Mouse (Mus musculus) intestine, postnatal 0 days (tissue): ENCODE measurements around the gene Cmtm8. TPM values are rescaled to one million over a fixed set of nuclear protein-coding genes. Genes with fewer than 3 reads are reported as not detected.

Experiments used
- ATAC-seq: fragments of 200-750 bp; cut with Nextera tagmentation; 2 replicates; pipeline ENCODE4 v1.8.0; 2017; ENCODE audit warnings: mild to moderate bottlenecking, moderate TSS enrichment, moderate library complexity
- H3K27ac ChIP-seq: fragments of 300-500 bp; sonication (generic); 2 replicates; pipeline ENCODE4 v1.5.1; 2014; ENCODE audit warnings: mild to moderate bottlenecking, low read depth, low read length, moderate library complexity
- H3K27me3 ChIP-seq: fragments of 300-500 bp; sonication (generic); replicated peaks from 2 replicates; pipeline ENCODE4 v1.6.1; 2014; ENCODE audit warnings: low read length, mixed read lengths; ENCODE audit not compliant: control insufficient read depth, insufficient read depth
- H3K36me3 ChIP-seq: fragments of 300-500 bp; sonication (generic); 2 replicates; pipeline ENCODE4 v1.6.1; 2014; ENCODE audit warnings: mild to moderate bottlenecking, moderate library complexity; ENCODE audit not compliant: control insufficient read depth, insufficient read depth
- H3K4me1 ChIP-seq: fragments of 300-500 bp; sonication (generic); replicated peaks from 2 replicates; pipeline ENCODE4 v1.6.1; 2014; ENCODE audit warnings: antibody characterized with exemption, low read length, mixed read lengths; ENCODE audit not compliant: control insufficient read depth, insufficient read depth
- H3K4me2 ChIP-seq: fragments of 300-500 bp; sonication (generic); replicated peaks from 2 replicates; pipeline ENCODE4 v1.6.1; 2014; ENCODE audit warnings: low read depth, mild to moderate bottlenecking, moderate library complexity
- H3K4me3 ChIP-seq: fragments of 300-500 bp; sonication (generic); 2 replicates; pipeline ENCODE4 v1.5.1; 2014; ENCODE audit warnings: low read depth, low read length
- H3K9ac ChIP-seq: fragments of 300-500 bp; sonication (generic); 2 replicates; pipeline ENCODE4 v1.6.1; 2014; ENCODE audit warnings: mild to moderate bottlenecking, low read depth, low read length
- H3K9me3 ChIP-seq: fragments of 300-500 bp; sonication (generic); 2 replicates; pipeline ENCODE4 v1.6.1; 2016; ENCODE audit warnings: mixed run types; ENCODE audit not compliant: control insufficient read depth
- CTCF ChIP-seq: sonication (generic); IDR thresholded peaks from 2 replicates; pipeline ENCODE4 v1.5.1; 2016; ENCODE audit warnings: low read depth, mild to moderate bottlenecking, control low read depth, antibody characterized with exemption, moderate library complexity
- WGBS: fragments of 180-500 bp; shearing (Covaris S2); extraction: QIAGEN DNeasy Blood & Tissue Kit; methylation state at CpG from one replicate; pipeline ENCODE4 v1.1.7; 2014; 5-methylcytosine and 5-hydroxymethylcytosine counted together
- polyA plus RNA-seq: library from polyadenylated mRNA; unstranded; fragments of >200 nt; fragmentation: Nextera tagmentation; extraction: Ambion mirVana; gene quantifications from 2 replicates; pipeline ENCODE4 v1.2.1, GENCODE M21; 2015

The Cmtm8 gene
- polyA plus RNA-seq, 1 experiment from 2014 or later, result 91.5 TPM

DNA sequence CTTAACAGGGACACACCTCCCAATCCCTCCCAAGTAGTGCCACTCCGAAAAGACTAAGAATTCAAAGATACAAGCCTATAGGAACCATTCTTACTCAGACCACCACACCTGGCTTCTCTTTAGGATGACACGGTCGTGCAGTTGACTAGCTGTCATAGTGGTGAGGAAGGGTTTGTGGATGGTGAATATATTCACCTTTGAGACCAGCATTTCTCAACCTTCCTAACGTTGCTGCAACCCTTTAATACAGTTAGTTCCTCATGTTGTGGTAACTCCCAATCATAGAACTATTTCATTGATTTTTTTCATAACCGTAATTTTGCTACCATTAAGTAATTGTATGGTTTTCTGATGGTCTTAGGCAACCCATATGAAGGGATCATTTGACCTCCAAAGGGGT, 56.8 kb downstream of the Cmtm8 start:
- 96% methylated on average over 5 of the region's 5 CpGs for WGBS
- Histone ChIP-seq H3K4me2 (no peak overlapping the region), H3K27me3 (no peaks in the 10 kb centered on the region), H3K9ac (no peak overlapping the region), H3K27ac (no peak overlapping the region), H3K4me1 (no peaks in the 10 kb centered on the region), H3K36me3 (no peaks in the 10 kb centered on the region; the same call in 1 of the 2 replicates), H3K4me3 (no peak overlapping the region), H3K9me3 (no peaks in the 10 kb centered on the region)
- ATAC-seq, result no peak
- no peak for TF ChIP-seq CTCF

DNA sequence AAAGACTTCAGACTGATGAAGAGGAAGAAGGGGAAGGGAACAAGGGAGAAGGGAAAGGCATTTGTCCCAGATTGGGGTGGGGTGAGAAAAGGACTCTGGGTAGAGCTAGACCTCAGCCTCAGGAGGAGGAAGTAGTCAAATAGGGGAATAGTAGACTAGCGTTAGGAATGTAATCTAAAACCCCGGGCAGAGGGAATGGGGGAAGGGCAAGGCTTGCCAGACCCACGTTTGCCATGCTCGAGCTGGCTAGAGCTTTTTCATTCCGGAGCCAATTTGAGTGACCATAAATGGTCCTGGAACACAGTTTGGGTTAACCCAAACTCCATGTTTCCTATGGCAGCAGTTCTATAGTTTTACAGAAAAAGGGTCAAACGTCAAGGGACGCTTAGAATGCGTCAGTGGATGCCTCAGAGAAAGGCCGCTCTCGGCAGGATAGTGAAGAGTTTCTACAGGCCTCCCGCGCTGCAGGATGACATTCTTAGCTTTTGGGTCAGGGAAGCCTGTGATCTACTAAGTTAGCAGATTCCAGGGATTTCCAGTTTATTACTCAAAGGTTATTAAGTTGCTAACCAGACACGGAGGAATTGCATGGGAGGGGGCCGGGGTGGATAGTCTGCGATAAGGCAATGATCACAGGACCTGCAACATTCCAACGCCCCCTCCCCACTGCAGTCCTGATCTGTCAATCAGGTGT, 58.4 kb downstream of the Cmtm8 start:
- Histone ChIP-seq H3K4me1 (no peaks in the 10 kb centered on the region), H3K4me3 (no peak overlapping the region), H3K36me3 (no peaks in the 10 kb centered on the region; the same call in 1 of the 2 replicates), H3K9me3 (no peaks in the 10 kb centered on the region), H3K9ac (no peak overlapping the region), H3K4me2 (no peak overlapping the region), H3K27me3 (no peaks in the 10 kb centered on the region), H3K27ac (no peak overlapping the region)
- no peak for TF ChIP-seq CTCF
- WGBS, result 24% methylated on average over 16 of the region's 16 CpGs
- no peak for ATAC-seq

DNA sequence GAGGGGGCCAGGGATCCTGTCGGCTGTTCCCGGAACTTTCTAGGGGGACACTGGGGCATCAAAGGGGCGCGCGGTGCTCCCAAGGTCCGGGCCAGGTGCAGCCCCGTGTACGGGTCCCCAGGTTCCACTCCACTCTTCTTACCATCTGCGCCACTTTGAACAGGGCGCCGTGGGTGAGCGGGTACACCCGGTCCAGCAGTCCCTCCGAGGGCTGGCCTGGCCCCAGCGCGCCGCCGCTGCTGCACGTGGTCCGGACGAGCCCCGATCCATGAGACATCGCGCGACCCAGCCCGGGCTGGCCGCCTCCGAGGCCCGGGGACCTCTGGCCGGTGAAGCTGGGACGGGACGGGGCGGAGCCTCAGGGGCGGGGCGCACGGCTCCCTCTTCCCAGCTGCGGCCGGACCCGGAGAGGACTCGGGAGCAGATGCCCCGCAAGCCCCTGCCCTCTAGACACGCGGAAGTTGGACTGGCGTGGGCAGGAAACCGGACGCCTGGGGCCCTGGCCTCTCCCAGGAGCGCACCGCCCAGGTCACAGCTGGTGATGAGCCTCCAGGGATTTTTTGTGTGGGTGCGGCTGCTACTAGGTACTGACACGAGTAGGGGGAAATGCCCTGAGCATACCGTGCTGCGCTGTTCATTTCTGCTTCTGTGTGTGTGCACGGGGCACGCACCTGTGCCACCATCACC, 62.3 kb downstream of the Cmtm8 start, which contains the start of gene Cmtm7:
Gene Cmtm7, minus strand, starts transcription at position 331 of the 687 bp plus-strand sequence.
- Histone ChIP-seq H3K9me3 (no peaks in the 10 kb centered on the region), H3K9ac (peak within 1 kb of the TSS; percentile 68), H3K4me3 (peak within 1 kb of the TSS; percentile 59), H3K27me3 (no peaks in the 10 kb centered on the region), H3K27ac (peak within 1 kb of the TSS; percentile 71), H3K4me1 (no peaks in the 10 kb centered on the region), H3K36me3 (no peaks in the 10 kb centered on the region; the same call in 1 of the 2 replicates), H3K4me2 (peak within 1 kb of the TSS; percentile 99)
- peak; percentile 80 for ATAC-seq
- under 1% methylated on average over 54 of the region's 54 CpGs for WGBS
- TF ChIP-seq CTCF, result no peak

DNA sequence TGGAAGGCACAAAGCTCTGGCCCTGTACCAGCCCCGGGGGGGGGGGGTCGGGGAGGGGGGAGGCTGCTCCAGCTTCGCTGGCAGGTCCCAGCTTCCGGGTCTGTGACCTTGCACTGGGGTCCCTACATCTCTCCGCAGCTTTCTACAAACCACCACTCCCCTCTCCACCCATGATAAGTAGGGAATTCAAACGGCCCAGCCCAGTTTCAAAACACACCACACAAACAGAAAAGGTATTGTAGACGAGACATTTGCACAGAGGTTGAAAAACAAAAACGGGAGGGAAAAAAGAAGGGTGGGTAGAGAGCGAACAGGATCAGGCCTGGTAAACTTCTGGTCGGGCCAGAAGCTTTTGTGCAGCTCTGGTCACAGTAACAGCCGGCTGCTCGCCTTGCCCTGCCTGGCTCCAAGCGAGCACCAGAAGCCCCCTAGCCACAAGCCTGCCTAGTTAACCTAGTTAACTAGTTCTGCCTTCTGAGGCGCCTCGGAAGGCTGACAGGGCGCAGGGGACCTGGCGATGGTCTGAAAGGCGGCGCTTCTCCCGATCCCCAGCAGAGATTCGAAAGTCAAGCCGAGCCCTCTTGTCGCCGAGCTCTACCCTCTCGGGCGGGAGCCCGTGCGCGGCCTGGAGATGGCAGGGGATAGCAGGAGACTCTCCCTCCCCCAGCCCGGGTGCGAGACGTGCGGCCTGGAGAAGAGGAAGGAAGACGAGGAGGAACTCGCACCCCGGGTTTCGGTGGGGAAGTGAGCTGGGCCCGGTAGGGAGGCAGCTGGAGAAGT, 63.0 kb downstream of the Cmtm8 start:
- Histone ChIP-seq H3K4me2 (peak overlapping the region; percentile 99), H3K27ac (peak overlapping the region; percentile 71), H3K36me3 (no peaks in the 10 kb centered on the region; the same call in 1 of the 2 replicates), H3K9me3 (no peaks in the 10 kb centered on the region), H3K4me1 (no peaks in the 10 kb centered on the region), H3K27me3 (no peaks in the 10 kb centered on the region), H3K4me3 (peak overlapping the region; percentile 59), H3K9ac (peak overlapping the region; percentile 68)
- under 1% methylated on average over 37 of the region's 38 CpGs for WGBS
- TF ChIP-seq CTCF, result no peak
- peak; percentile 35 for ATAC-seq

DNA sequence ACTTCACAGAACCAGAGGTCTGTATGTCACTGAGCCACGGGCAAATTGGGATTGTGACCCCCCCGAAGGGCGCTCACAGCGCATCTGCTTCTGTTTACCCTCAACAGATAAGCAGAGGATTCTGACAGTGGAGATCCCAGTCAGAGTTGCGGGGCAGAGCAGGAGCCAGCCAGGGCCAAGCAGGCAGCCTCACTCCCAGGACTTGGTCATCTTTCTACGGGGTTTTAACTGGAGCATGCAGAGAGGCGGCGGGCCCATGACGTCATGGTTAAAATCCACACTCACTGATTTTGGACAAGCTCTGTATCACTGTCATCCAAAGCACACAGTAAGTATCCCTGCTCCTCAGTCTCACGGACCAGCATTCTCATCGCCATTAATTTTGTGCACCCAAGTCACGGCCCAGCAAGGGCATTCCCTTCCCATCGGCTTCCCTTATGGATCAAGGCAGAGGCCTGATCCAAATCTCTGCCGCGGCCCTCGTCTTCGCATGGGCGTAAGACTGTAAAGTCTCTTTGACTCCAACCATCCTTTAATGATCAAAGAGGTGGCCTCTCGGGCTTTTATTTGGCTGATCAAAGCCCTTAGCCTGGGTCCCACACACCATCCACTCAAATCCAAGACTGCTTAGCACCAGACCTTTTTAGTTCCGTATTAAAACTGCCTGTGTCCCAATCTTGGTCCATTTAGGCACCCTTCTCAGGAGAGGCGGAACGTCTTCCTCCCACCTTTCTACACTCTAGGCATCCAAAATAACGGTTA, 63.8 kb downstream of the Cmtm8 start:
- no peak for TF ChIP-seq CTCF
- ATAC-seq, result no peak
- Histone ChIP-seq H3K27me3 (no peaks in the 10 kb centered on the region), H3K27ac (no peak overlapping the region), H3K36me3 (no peaks in the 10 kb centered on the region; the same call in 1 of the 2 replicates), H3K4me3 (peak overlapping the region; percentile 59), H3K9ac (0 out of 2 replicates have a peak overlapping the region, but pooled peaks have one; percentile 68), H3K9me3 (no peaks in the 10 kb centered on the region), H3K4me2 (peak overlapping the region; percentile 99), H3K4me1 (no peaks in the 10 kb centered on the region)
- 47% methylated on average over 23 of the region's 23 CpGs for WGBS
